Mouse (Mus musculus) spleen, adult 2 months (tissue): Measurements from ENCODE around the gene Itgal. TPM values are rescaled to one million over a fixed set of nuclear protein-coding genes. Genes with fewer than 3 reads are reported as not detected.
A peak's percentile ranks its signal among the peaks of the same experiment; 100 is the strongest.
"Not testable (repeated sequence)": the region's sequence is repeated elsewhere in the genome, so short reads cannot be mapped to it uniquely, and the experiment has no call there.

Experiments
- DNase-seq, 2 experiments: peaks; one replicate each; pipeline versions ENCODE4 v3.0.0 to v3.0.0-alpha.2; 2012 to 2021; ENCODE audit warnings: low spot score in 2 of 2, low read depth in 1 of 2
- H3K27ac ChIP-seq: fragments of 200-500 bp; 2 replicates; pipeline ENCODE4 v1.5.1; 2012; ENCODE audit warnings: low read length, inconsistent platforms; ENCODE audit not compliant: insufficient read depth
- H3K27me3 ChIP-seq: fragments of 200-500 bp; 2 replicates; pipeline ENCODE4 v1.6.1; 2012; ENCODE audit warnings: mild to moderate bottlenecking, moderate library complexity, low read length, inconsistent platforms; ENCODE audit not compliant: control insufficient read depth, insufficient read depth
- H3K36me3 ChIP-seq: fragments of 200-500 bp; 2 replicates; pipeline ENCODE4 v1.6.1; 2012; ENCODE audit warnings: mild to moderate bottlenecking, low read length, inconsistent platforms; ENCODE audit not compliant: control insufficient read depth, insufficient read depth
- H3K4me1 ChIP-seq: fragments of 200-500 bp; 2 replicates; pipeline ENCODE4 v1.6.1; 2011; ENCODE audit warnings: inconsistent platforms; ENCODE audit not compliant: control insufficient read depth, insufficient read depth, insufficient read length
- H3K4me3 ChIP-seq: fragments of 200-500 bp; 2 replicates; pipeline ENCODE4 v1.5.1; 2011; ENCODE audit warnings: mild to moderate bottlenecking, inconsistent platforms; ENCODE audit not compliant: insufficient read depth, insufficient read length; ENCODE audit errors: extremely low read depth
- CTCF ChIP-seq: fragments of 200-500 bp; IDR thresholded peaks from 2 replicates; pipeline ENCODE4 v1.5.1; 2011; ENCODE audit warnings: mild to moderate bottlenecking, inconsistent platforms; ENCODE audit not compliant: insufficient read depth, insufficient read length, insufficient replicate concordance; ENCODE audit errors: extremely low read depth
- POLR2A ChIP-seq: fragments of 200-500 bp; IDR thresholded peaks from 2 replicates; pipeline ENCODE4 v1.6.1; 2011; ENCODE audit warnings: low read depth, low read length, inconsistent platforms
- WGBS: fragments of 180-500 bp; shearing (Covaris S2); methylation state at CpG from one replicate; pipeline ENCODE4 v1.1.7; 2018; 5-methylcytosine and 5-hydroxymethylcytosine counted together
- polyA plus RNA-seq: library from polyadenylated mRNA; depleted of rRNA; stranded (reverse); fragments of >200 nt; gene quantifications from 2 replicates; pipeline ENCODE4 v1.2.3, GENCODE M21; 2012; rRNA removed

Gene Itgal
- 92.1 and 105 TPM in 2 replicates for polyA plus RNA-seq

- no peak; the same call in 1 of the 2 replicates for TF ChIP-seq POLR2A
- TF ChIP-seq CTCF = no peak
- H3K27ac ChIP-seq = peak within 1 kb of the TSS; percentile 92
- 5% methylated on average over 11 of the region's 11 CpGs for WGBS
- peaks cover 10% of the 10 kb centered on the region for H3K36me3 ChIP-seq
- H3K4me1 ChIP-seq = peaks cover 3% of the 10 kb centered on the region; the same call in 1 of the 2 replicates
- peak; percentile 60 to 65 for DNase-seq
- H3K4me3 ChIP-seq = peak within 1 kb of the TSS; percentile 67
- H3K27me3 ChIP-seq = no peaks in the 10 kb centered on the region
Observed at GRCm38 (mm10) chr7:127296098-127296497, at the start of gene Itgal. TSS of gene Itgal (plus strand) at chr7:127296260.

- H3K36me3 ChIP-seq, H3K27ac ChIP-seq, H3K27me3 ChIP-seq, H3K4me1 ChIP-seq, H3K4me3 ChIP-seq, DNase-seq: not testable (repeated sequence)
- 87% methylated on average over 8 of the region's 8 CpGs for WGBS
Observed at GRCm38 (mm10) chr7:127250511-127250910, 45.5 kb upstream of the Itgal start.

- no peak overlapping the region for H3K4me3 ChIP-seq
- no peaks in the 10 kb centered on the region for H3K36me3 ChIP-seq
- peak in 1 of 2 experiments; percentile 31 for DNase-seq
- WGBS = 54% methylated on average over 2 of the region's 2 CpGs
- no peak for TF ChIP-seq POLR2A
- TF ChIP-seq CTCF = peak; percentile 25; the same call in 1 of the 2 replicates
- no peaks in the 10 kb centered on the region for H3K27me3 ChIP-seq
- H3K4me1 ChIP-seq = peaks cover 5% of the 10 kb centered on the region
- H3K27ac ChIP-seq = no peak overlapping the region
Observed at GRCm38 (mm10) chr7:127252414-127252813, 43.6 kb upstream of the Itgal start.

- DNase-seq = no peak
- TF ChIP-seq CTCF (no peak), POLR2A (no peak)
- H3K4me3 ChIP-seq = peak overlapping the region; percentile 86; the same call in 1 of the 2 replicates
- H3K27me3 ChIP-seq = no peaks in the 10 kb centered on the region
- WGBS = 78% methylated on average over 6 of the region's 6 CpGs
- H3K27ac ChIP-seq = peak overlapping the region; percentile 82
- H3K4me1 ChIP-seq = peaks cover 5% of the 10 kb centered on the region
- H3K36me3 ChIP-seq = no peaks in the 10 kb centered on the region
Observed at GRCm38 (mm10) chr7:127253341-127253740, 42.7 kb upstream of the Itgal start.

GRCm38 (mm10) chr7:127253821-127254769 lies 42.0 kb upstream of the Itgal start:
- under 1% methylated on average over 136 of the region's 136 CpGs for WGBS
- peak overlapping the region; percentile 86 for H3K4me3 ChIP-seq
- peaks cover 5% of the 10 kb centered on the region for H3K4me1 ChIP-seq
- TF ChIP-seq CTCF (no peak), POLR2A (peak; percentile 18)
- H3K27ac ChIP-seq = peak overlapping the region; percentile 90
- H3K27me3 ChIP-seq = no peaks in the 10 kb centered on the region
- peak; percentile 93 to 94 for DNase-seq
- no peaks in the 10 kb centered on the region for H3K36me3 ChIP-seq

GRCm38 (mm10) chr7:127255008-127255407 lies 41.1 kb upstream of the Itgal start:
- Histone ChIP-seq H3K27me3 (no peaks in the 10 kb centered on the region), H3K4me1 (peaks cover 5% of the 10 kb centered on the region), H3K36me3 (no peaks in the 10 kb centered on the region), H3K4me3 (no peak overlapping the region), H3K27ac (no peak overlapping the region)
- no peak for DNase-seq
- no peak for TF ChIP-seq CTCF
- 30% methylated on average over 4 of the region's 4 CpGs for WGBS

- Histone ChIP-seq H3K4me1 (peaks cover 5% of the 10 kb centered on the region), H3K36me3 (no peaks in the 10 kb centered on the region), H3K4me3 (no peak overlapping the region), H3K27me3 (no peaks in the 10 kb centered on the region), H3K27ac (no peak overlapping the region)
- no peak for TF ChIP-seq POLR2A
- no peak for TF ChIP-seq CTCF
- no peak for DNase-seq
- WGBS = 75% methylated on average over 2 of the region's 2 CpGs
Observed at GRCm38 (mm10) chr7:127255965-127256364, 40.1 kb upstream of the Itgal start.
